Mouse (Mus musculus) hindbrain, embryonic 11.5 days (tissue): ENCODE data around the gene Hap1. TPM values are rescaled to one million over a fixed set of nuclear protein-coding genes. Genes with fewer than 3 reads are reported as not detected.
"Not testable (repeated sequence)": the region's sequence is repeated elsewhere in the genome, so short reads cannot be mapped to it uniquely, and the experiment has no call there.

Source experiments
- ATAC-seq: fragments of 200-750 bp; cut with Nextera tagmentation; 2 replicates; pipeline ENCODE4 v1.8.0; 2017; ENCODE audit warnings: mild to moderate bottlenecking, moderate TSS enrichment, moderate library complexity; ENCODE audit not compliant: low FRiP score
- DNase-seq: peaks from one replicate; pipeline ENCODE4 v3.0.0-alpha.2; 2015; ENCODE audit warnings: low spot score
- H3K27ac ChIP-seq: fragments of 300-500 bp; sonication (generic); 2 replicates; pipeline ENCODE4 v1.5.1; 2014; ENCODE audit warnings: mild to moderate bottlenecking, low read depth, low read length
- H3K27me3 ChIP-seq: fragments of 300-500 bp; sonication (generic); 2 replicates; pipeline ENCODE4 v1.6.1; 2014; ENCODE audit warnings: mild to moderate bottlenecking, low read length, moderate library complexity, mixed read lengths; ENCODE audit not compliant: control insufficient read depth, insufficient read depth
- H3K36me3 ChIP-seq: fragments of 300-500 bp; sonication (generic); 2 replicates; pipeline ENCODE4 v1.6.1; 2014; ENCODE audit warnings: mild to moderate bottlenecking, low read length, moderate library complexity, mixed read lengths; ENCODE audit not compliant: control insufficient read depth, insufficient read depth
- H3K4me1 ChIP-seq: fragments of 300-500 bp; sonication (generic); replicated peaks from 2 replicates; pipeline ENCODE4 v1.6.1; 2014; ENCODE audit warnings: low read length, mixed read lengths; ENCODE audit not compliant: control insufficient read depth, insufficient read depth
- H3K4me2 ChIP-seq: fragments of 300-500 bp; sonication (generic); replicated peaks from 2 replicates; pipeline ENCODE4 v1.6.1; 2014; ENCODE audit warnings: mild to moderate bottlenecking, low read depth, low read length
- H3K4me3 ChIP-seq: fragments of 300-500 bp; sonication (generic); 2 replicates; pipeline ENCODE4 v1.5.1; 2014; ENCODE audit warnings: low read depth, low read length
- H3K9ac ChIP-seq: fragments of 300-500 bp; sonication (generic); 2 replicates; pipeline ENCODE4 v1.6.1; 2014; ENCODE audit warnings: low read depth, low read length
- H3K9me3 ChIP-seq: fragments of 300-500 bp; sonication (generic); 2 replicates; pipeline ENCODE4 v1.6.1; 2016; ENCODE audit warnings: low read length; ENCODE audit not compliant: control insufficient read depth
- WGBS: fragments of 180-500 bp; shearing (Covaris S2); extraction: QIAGEN DNeasy Blood & Tissue Kit; methylation state at CpG from one replicate; pipeline ENCODE4 v1.1.7; 2014; 5-methylcytosine and 5-hydroxymethylcytosine counted together
- polyA plus RNA-seq: library from polyadenylated mRNA; unstranded; fragments of >200 nt; fragmentation: Nextera tagmentation; extraction: Ambion mirVana; gene quantifications from 2 replicates; pipeline ENCODE4 v1.2.1, GENCODE M21; 2014

Hap1 gene
- polyA plus RNA-seq, 1 experiment from 2014 or later = 12.0 TPM

DNA sequence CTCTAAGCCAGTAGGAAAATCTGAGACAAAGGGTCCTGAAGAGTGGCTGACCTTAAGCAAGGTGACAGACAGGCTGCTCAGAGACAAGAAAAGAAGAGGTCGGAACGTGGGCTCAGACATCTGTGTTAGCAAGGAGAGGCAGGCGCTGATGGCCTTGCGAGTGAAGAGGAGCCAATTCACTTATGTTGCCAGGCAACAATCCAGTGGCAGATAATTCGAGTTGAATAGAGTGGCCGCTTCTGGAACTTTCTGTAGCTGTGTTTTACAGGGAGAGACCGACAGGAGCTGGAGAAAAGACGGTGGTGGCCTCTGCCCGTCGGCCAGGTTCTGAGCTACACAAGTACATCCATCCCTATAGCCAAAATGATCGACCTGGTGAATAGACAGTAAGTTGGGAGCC lies 28.6 kb downstream of the Hap1 start:
- Histone ChIP-seq H3K36me3 (no peaks in the 10 kb centered on the region), H3K9me3 (no peaks in the 10 kb centered on the region), H3K27ac (no peak overlapping the region), H3K27me3 (no peaks in the 10 kb centered on the region), H3K4me3 (no peak overlapping the region), H3K9ac (no peak overlapping the region), H3K4me2 (no peak overlapping the region), H3K4me1 (no peaks in the 10 kb centered on the region)
- DNase-seq (peak; percentile 10), ATAC-seq (no peak)
- WGBS = 55% methylated on average over 11 of the region's 11 CpGs

- Histone ChIP-seq H3K4me3 (no peak overlapping the region), H3K9ac (no peak overlapping the region), H3K27ac (no peak overlapping the region), H3K27me3 (no peaks in the 10 kb centered on the region), H3K9me3 (no peaks in the 10 kb centered on the region), H3K4me2 (no peak overlapping the region), H3K36me3 (no peaks in the 10 kb centered on the region), H3K4me1 (no peaks in the 10 kb centered on the region)
- DNase-seq (no peak), ATAC-seq (no peak)
- 57% methylated on average over 11 of the region's 11 CpGs for WGBS
These were observed 30.8 kb downstream of the Hap1 start for GRCm38 (mm10) chr11:100325062-100325629.

GRCm38 (mm10) chr11:100323578-100323977 lies 32.4 kb downstream of the Hap1 start:
- no peak for ATAC-seq
- H3K4me1 ChIP-seq = no peaks in the 10 kb centered on the region
- 13% methylated on average over 3 of the region's 3 CpGs for WGBS

DNA sequence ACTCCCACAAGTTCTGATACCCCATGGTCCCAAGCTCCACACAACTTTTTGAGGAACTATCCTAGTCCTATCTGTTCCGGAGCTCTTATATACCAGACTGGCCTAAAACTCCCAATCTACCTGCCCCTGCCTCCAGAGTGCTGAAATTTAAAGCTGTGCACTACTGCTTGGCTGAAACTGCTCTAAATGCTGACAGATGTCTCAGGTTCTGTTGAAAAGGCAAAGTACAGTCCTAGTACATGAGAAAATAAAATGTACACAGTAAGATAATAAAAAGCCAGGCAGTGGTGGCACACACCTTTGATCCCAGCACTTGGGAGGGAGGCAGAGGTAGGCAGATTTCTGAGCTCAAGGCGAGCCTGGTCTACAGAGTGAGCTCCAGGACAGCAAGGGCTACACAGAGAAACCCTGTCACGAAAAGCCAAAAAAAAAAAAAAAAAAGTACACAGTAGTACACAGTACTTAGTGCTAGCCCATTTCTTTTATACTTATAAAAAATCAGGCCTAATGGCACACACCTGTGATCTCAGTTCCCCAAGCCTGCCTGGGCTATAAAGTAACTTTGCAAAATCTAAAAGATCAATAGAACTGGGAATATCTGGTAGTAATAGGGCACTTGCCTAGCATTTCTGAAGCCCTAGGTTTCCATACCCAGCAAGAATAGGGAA lies 33.2 kb downstream of the Hap1 start:
- WGBS = 66% methylated on average over 3 of the region's 3 CpGs
- ATAC-seq (no peak), DNase-seq (no peak)
- H3K9me3 ChIP-seq = no peaks in the 10 kb centered on the region
- H3K4me2 ChIP-seq = no peak overlapping the region
- no peak overlapping the region for H3K4me3 ChIP-seq
- no peak overlapping the region for H3K27ac ChIP-seq
- H3K36me3 ChIP-seq = no peaks in the 10 kb centered on the region
- H3K9ac ChIP-seq = no peak overlapping the region
- no peaks in the 10 kb centered on the region for H3K27me3 ChIP-seq
- no peaks in the 10 kb centered on the region for H3K4me1 ChIP-seq

More at GRCm38 (mm10) chr11:100323578-100323977, 32.4 kb downstream of the Hap1 start:
- H3K27me3 ChIP-seq = no peaks in the 10 kb centered on the region
- H3K9ac ChIP-seq = no peak overlapping the region
- no peaks in the 10 kb centered on the region for H3K9me3 ChIP-seq
- no peak overlapping the region for H3K27ac ChIP-seq
- no peak overlapping the region for H3K4me2 ChIP-seq
- peak; percentile 85 for DNase-seq
- no peak overlapping the region for H3K4me3 ChIP-seq
- H3K36me3 ChIP-seq = no peaks in the 10 kb centered on the region

GRCm38 (mm10) chr11:100321479-100322305 lies 34.2 kb downstream of the Hap1 start:
- not testable (repeated sequence) for DNase-seq, H3K27ac ChIP-seq, H3K27me3 ChIP-seq, ATAC-seq, H3K4me1 ChIP-seq, H3K4me3 ChIP-seq, H3K9ac ChIP-seq, H3K36me3 ChIP-seq, H3K9me3 ChIP-seq, H3K4me2 ChIP-seq
- WGBS = 88% methylated on average over 7 of the region's 7 CpGs

DNA sequence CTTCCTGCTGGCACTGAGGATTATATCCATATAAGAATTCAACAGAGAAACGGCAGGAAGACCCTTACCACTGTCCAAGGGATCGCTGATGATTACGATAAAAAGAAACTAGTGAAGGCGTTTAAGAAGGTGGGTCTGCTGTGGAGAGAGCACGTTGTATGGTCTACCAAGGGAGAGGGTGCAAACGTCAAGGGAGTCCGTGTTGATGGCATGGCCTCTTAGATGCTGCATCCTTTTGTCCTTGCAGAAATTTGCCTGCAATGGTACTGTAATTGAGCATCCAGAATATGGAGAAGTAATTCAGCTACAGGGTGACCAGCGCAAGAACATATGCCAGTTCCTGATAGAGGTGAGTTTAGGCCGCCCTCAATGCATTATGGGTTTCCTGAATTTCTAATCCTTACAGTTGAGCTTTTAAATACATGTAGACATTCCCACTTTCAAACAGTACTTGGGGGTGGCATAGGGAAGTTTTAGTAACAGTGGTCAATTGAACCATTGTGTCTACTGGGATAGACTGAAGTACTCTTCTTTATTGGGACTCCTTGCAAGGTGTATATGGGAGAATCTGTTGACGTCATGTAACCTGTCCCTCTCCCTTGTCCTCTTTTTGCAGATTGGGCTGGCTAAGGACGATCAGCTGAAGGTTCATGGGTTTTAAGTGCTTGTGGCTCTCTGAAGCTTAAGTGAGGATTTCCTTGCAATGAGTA lies 35.1 kb downstream of the Hap1 start:
- not testable (repeated sequence) for H3K27me3 ChIP-seq, H3K36me3 ChIP-seq, ATAC-seq, H3K9me3 ChIP-seq, H3K4me1 ChIP-seq, DNase-seq
- Histone ChIP-seq H3K9ac (peak overlapping the region; percentile 95), H3K27ac (peak overlapping the region; percentile 27; the same call in 1 of the 2 replicates), H3K4me2 (peak overlapping the region; percentile 72), H3K4me3 (peak overlapping the region; percentile 88)
- 21% methylated on average over 11 of the region's 11 CpGs for WGBS

- Histone ChIP-seq H3K4me3 (peak overlapping the region; percentile 88), H3K36me3 (no peaks in the 10 kb centered on the region), H3K9ac (peak overlapping the region; percentile 95), H3K27me3 (no peaks in the 10 kb centered on the region), H3K4me1 (no peaks in the 10 kb centered on the region), H3K27ac (peak overlapping the region; percentile 96), H3K9me3 (no peaks in the 10 kb centered on the region), H3K4me2 (peak overlapping the region; percentile 72)
- under 1% methylated on average over 28 of the region's 40 CpGs for WGBS
- DNase-seq = peak; percentile 97
- ATAC-seq = peak; percentile 86
These were observed 35.7 kb downstream of the Hap1 start for GRCm38 (mm10) chr11:100320172-100320630.

DNA sequence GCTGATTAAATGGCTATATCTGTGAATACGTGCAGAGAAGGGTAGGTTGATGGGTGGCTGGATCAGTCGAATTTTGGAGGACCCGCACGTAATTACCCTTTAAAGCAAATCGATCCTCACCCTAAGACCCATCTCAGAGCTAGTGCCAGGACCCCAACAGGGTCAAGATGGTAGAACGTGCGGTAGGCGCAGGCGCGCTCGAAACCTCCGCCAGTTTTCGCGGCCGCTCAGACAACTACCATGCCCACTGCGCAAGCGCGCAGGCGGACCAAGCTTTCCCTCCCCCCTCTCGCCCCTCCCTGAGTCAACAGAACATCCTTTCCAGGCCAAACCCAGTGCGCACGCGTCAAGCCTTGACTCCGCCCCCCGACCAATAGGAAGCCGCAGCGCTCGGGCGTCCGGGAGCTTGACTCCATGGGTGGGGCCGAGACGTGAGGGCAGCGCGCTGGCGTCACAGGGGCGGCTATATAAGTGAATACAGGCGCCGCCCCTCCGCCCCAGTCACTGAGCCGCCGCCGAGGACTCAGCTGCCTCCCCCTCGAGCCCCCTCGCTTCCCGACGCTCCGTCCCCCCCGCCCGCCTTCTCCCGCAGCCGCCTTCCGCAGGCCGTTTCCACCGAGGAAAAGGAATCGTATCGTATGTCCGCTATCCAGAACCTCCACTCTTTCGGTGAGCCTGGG lies 36.3 kb downstream of the Hap1 start, which contains the start of gene Eif1:
Eif1 (plus strand) TSS at position 394 of the 680 bp plus-strand sequence.
- Histone ChIP-seq H3K4me2 (peak within 1 kb of the TSS; percentile 72), H3K27me3 (no peaks in the 10 kb centered on the region), H3K4me3 (peak within 1 kb of the TSS; percentile 88), H3K9me3 (no peaks in the 10 kb centered on the region), H3K27ac (peak within 1 kb of the TSS; percentile 96), H3K36me3 (no peaks in the 10 kb centered on the region), H3K4me1 (no peaks in the 10 kb centered on the region), H3K9ac (peak within 1 kb of the TSS; percentile 95)
- ATAC-seq (peak; percentile 91), DNase-seq (peak; percentile 100)
- WGBS = 1% methylated on average over 49 of the region's 58 CpGs
